Mouse (Mus musculus) brain, embryonic 14.5 days (tissue): ENCODE measurements around the gene Ccdc148. TPM values are rescaled to one million over a fixed set of nuclear protein-coding genes. Genes with fewer than 3 reads are reported as not detected.

Experiments used
- DNase-seq: peaks from one replicate; pipeline ENCODE4 v3.0.0-alpha.2; 2011; ENCODE audit warnings: low read depth
- CTCF ChIP-seq: fragments of 200-500 bp; IDR thresholded peaks from 2 replicates; pipeline ENCODE4 v1.5.1; 2012; ENCODE audit warnings: inconsistent platforms, mild to moderate bottlenecking, moderate library complexity, borderline replicate concordance; ENCODE audit not compliant: insufficient read depth, insufficient read length; ENCODE audit errors: extremely low read depth
- POLR2A ChIP-seq: fragments of 200-500 bp; IDR thresholded peaks from 2 replicates; pipeline ENCODE4 v1.6.1; 2012; ENCODE audit warnings: mild to moderate bottlenecking, inconsistent platforms, borderline replicate concordance; ENCODE audit not compliant: poor library complexity, insufficient read depth, insufficient read length, severe bottlenecking; ENCODE audit errors: extremely low read depth
- polyA plus RNA-seq: library from polyadenylated mRNA; depleted of rRNA; stranded (reverse); fragments of >200 nt; gene quantifications from 2 replicates; pipeline ENCODE4 v1.2.3, GENCODE M21; 2012

The Ccdc148 gene
- polyA plus RNA-seq, 1 experiment: 2.5 TPM

DNA sequence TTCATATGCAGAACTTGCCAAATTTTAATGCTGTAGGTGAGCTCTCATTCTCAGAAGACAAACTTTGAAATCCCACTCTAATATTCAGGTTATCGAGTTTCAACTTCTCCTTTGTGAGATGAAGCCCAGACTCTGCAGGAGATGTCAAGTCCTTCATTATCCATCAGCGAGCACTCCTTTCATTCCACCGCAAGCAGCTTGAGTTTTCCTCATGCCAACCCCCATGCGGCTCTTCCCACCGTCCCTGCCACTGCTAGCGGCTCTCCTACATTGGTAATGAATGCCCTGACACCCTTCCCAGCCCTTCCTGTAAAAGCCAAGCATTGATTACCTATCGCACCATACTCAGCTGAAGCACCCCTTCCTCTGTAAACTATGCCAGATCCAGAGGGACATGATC lies 211.7 kb downstream of the Ccdc148 start:
- TF ChIP-seq CTCF: no peak
- TF ChIP-seq POLR2A: no peak
- no peak for DNase-seq

DNA sequence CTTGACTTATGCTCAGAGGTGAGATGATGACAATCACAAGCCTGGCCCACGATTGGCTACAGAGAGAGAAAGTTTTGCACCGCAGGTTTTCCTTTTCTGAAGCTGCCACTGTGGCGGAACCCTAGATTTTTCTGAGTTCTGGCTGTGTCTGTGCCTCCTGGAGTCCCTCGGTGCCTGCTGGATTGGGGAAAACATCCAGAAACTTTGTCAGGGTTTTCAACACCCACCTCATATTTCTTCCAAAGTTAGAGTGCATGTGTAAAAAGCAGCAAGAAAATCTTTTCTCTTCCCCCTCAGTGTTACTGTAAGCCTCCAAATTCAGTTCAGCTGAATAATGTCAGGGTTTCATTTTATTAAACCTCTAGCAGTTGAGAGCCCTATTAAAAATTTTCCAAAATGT lies 219.1 kb downstream of the Ccdc148 start:
- TF ChIP-seq CTCF (no peak), POLR2A (no peak)
- DNase-seq: no peak

DNA sequence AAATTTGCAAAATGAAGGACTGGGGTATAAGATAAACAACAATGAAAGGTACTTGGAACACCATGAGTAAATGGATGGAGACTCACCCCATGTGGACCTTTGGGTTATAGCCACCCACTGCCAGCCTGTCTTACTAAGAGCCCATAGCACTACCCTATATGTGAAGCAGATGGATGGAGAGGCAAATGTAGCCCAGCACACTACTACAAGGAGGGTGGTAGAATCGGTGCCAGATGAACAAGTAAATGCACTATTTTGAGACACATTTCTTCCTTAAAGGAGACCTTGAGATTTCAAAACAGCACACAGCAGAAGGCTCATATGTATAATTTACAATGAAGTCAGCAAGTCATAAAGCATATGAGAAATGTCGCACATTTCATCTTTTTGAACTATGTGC lies 234.9 kb downstream of the Ccdc148 start:
- no peak for DNase-seq
- TF ChIP-seq POLR2A (no peak), CTCF (no peak)

DNA sequence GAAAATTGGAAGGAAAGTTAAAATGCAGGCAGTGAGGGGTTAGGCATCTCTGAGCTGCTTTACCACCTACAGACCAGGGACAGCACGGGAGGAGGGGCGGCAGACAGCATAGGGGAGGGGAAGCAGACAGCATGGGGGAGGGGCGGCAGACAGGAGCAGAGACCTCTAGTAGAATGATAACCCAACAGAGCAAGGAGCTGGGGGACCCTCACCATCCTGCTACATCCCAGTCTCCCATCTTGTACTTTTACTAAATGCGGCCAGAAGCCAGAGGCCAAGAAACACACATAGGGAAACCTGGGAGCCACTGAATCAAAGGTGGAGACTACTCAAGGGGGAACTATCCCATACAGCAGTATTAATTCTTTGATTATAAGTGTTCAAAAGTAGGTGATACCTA lies 242.1 kb downstream of the Ccdc148 start:
- DNase-seq: no peak
- TF ChIP-seq POLR2A (no peak), CTCF (no peak)

DNA sequence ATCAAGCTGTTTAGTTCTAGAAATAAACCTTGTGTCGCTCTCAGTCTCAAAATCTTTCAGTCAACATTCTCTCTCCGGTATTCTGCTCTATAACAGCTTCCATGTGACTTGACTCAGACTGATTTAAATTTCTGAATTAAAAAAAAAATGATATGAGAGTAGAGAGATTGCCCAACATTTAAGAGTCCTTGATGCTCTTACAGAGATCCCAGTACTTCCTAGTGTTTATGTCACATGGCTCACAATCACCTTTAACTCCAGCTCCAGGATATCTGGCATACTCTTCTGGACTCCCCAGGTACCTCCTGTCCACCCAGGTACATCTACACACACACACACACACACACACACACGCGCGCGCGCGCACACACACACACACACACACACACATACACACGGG lies 248.1 kb downstream of the Ccdc148 start:
- TF ChIP-seq CTCF: no peak
- no peak for TF ChIP-seq POLR2A

DNA sequence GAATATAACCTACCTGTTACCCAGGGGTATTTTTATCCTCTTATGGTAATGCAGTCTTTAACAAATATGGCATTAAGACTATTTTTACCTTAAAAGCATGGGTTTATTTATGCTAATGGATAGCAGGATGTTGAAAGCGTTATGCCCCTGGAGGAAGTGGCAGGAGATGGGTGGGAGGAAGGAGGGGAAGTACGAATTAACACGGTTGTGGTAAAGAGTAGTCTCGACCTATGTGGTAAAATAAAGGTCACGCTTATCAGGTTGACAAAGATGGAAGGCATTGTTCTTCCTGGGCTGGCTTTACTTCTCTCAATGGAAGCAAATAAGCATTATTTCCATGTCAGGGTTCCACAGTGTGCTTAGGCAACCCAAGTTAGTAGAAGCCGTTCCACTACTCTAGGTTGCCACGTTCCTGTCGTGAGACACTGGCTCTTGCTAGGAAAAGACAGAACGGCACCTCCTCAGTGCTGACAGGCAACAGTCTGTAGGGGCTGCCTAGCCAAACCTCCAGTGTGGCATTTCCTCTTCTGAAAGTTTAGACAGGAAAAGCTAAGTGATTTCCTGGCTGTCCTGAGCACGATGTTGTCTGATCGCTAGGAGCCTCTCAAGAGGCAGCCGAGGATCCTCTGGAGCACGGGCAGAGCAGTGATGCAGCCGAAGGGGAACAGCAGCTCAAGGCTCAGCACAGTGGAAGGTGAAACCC lies 253.5 kb downstream of the Ccdc148 start:
- DNase-seq: peak; percentile 7
- TF ChIP-seq POLR2A (no peak), CTCF (no peak)

More for the DNA sequence above, 248.1 kb downstream of the Ccdc148 start:
- no peak for DNase-seq

DNA sequence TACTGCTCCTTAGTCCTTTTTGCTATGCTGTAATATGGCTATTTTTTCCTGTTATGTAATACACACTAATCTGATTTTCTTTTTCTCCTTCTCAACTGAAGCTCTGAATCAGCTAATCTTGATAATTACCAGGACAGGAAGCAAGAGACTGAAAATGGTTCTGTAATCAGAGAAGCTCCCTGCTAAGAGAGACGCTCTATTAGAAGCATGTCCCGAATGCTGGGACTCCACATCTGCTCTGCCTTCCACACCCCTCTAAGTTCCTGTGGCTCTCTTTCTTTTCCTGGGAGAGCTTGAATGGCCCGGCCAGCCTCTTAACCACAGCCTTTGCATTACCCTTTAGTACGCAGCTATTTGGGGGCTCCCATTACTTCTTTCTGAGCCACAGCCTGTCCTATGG lies 255.4 kb downstream of the Ccdc148 start:
- no peak for DNase-seq
- TF ChIP-seq POLR2A (no peak), CTCF (no peak)

DNA sequence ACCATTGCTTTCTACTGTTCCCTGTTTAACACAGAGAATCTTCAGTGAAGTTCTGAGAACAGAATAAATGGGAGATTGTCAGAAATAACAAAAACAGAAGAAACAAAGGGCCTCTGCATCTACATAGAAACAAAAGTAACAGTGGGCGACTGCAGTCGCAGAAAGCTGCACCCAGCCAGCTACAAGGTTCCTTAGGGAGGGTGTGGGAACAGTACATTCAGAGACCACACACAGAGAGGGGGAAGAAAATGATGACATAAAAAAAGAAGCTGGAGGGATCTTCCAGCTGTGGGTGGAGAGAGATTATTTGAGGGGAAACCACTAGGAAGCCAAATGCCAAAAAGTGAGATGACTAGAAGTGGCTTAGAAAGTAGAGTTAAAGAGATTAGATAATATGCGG lies 280.6 kb downstream of the Ccdc148 start:
- no peak for DNase-seq
- TF ChIP-seq CTCF (no peak), POLR2A (no peak)

DNA sequence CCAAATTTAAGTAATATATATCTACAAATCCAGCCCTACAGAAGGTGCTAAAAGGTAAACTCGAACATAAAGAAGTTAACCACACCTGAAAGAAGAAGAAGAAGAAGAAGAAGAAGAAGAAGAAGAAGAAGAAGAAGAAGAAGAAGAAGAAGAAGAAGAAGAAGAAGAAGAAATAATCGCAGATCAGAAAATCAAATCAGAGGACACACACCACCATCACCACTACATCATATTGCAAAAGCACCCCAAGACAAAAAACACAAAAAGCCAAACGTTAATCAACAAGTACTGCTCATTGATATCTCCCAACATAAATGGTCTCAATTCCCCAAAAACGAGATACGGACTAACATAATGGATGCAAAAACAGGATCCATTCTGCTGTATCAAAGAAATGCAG lies 301.3 kb downstream of the Ccdc148 start, which contains the start of gene Gm11099:
TSS of gene Gm11099 (plus strand) at position 301 of the 400 bp plus-strand sequence.
- TF ChIP-seq POLR2A (no peak), CTCF (no peak)
- no peak for DNase-seq

DNA sequence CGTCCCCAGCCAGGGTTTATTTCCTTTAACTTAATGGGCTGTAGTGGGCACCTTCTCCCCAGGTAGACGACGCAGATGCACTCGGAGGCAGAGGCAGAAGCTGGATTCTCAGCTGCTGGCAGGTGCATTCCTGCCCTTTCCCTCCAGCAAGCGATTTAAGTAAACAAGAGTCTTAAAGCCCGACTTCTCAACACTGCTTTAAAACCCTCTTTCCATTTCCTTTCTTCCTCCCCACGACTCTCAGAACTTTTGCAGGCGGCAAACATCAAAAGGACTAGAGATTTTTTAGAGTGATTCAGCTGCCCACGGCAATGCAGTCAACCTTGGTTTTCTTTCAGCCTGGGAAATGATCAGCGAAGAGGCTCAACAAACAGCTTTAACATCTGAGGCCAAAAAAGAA lies 316.0 kb downstream of the Ccdc148 start:
- TF ChIP-seq CTCF: no peak
- no peak for TF ChIP-seq POLR2A
- DNase-seq: peak; percentile 45

DNA sequence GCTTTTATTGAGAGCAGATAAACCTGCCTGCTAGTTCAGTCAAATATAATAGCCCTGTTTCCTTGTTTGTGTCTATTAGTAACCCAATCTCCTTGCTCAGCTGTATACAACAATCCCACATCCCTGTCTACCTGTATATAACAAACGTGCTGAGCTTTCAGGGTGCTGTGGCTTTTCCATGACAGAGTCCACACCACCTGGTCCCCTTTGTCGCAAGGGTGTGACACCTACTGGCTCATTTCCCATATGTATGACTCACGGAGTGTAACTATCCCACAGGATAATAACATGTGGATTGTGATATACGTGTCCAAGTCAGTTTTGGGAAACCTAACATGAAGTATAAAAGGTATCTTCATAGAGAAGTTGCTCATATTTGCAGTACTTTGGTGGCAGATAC lies 318.0 kb downstream of the Ccdc148 start:
- TF ChIP-seq POLR2A (no peak), CTCF (no peak)
- no peak for DNase-seq

DNA sequence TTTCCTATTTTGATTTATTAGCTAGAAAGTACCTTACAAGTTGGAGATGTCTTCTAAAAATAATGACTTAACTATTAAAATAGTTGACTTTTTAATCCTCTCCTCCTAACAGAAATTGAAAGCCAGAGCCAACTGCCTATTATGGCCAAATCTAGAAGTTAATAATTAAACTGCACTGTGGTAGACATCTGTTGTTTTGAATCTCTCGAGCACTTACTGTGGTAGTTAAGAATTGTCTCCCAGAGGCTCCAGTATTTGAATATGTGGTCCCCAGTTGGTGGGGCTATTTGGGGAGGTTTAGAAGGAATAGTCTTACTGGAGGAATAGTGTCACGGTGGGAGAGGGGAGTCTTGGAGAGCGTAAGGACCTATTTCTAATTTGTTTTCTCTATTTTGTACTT lies 319.5 kb downstream of the Ccdc148 start:
- no peak for DNase-seq
- TF ChIP-seq CTCF (no peak), POLR2A (no peak)
